Mouse (Mus musculus) thymus, adult 2 months (tissue): ENCODE measurements at regions not wholly inside any gene's neighbourhood (a gene's known extent, or its start where the extent isn't known, plus 50 kb on each side); places are given as distances from the start of the nearest gene placed in this dataset.

Source experiments
- CTCF ChIP-seq: fragments of 200-500 bp; IDR thresholded peaks from 2 replicates; pipeline ENCODE4 v1.5.1; 2012; ENCODE audit warnings: mild to moderate bottlenecking, control low read depth, low read length, moderate library complexity, borderline replicate concordance; ENCODE audit not compliant: control insufficient read depth, poor library complexity, insufficient read depth; ENCODE audit errors: extremely low read depth
- POLR2A ChIP-seq: fragments of 200-500 bp; IDR thresholded peaks from 2 replicates; pipeline ENCODE4 v1.6.1; 2012; ENCODE audit warnings: mild to moderate bottlenecking, low read length, control low read depth, moderate library complexity; ENCODE audit not compliant: control insufficient read depth, poor library complexity, insufficient read depth; ENCODE audit errors: extremely low read depth

GRCm38 (mm10) chr2:178674621-178675020 is 244.3 kb downstream of the Cdh26 start:
- TF ChIP-seq CTCF: no peak
- no peak for TF ChIP-seq POLR2A
